19 mouse cellular contexts compared by ENCODE assay signal in genomic region chr7:109200559-109200958, GRCm38 (mm10). TPM values are rescaled to one million over a fixed set of nuclear protein-coding genes. Genes with fewer than 3 reads are reported as not detected.
"Had no signal": no experiment of that assay in that cellular context is flagged by ENCODE, and none has a peak within 500 bp of the region (broad histone marks: within the 10 kb centered on the region; RNA-seq: fewer than 3 reads in every experiment).

No protein-coding gene starts in this region.

- H3K9ac ChIP-seq: liver, embryonic 15.5 days; liver, postnatal 0 days; lung, embryonic 15.5 days; midbrain, embryonic 12.5 days; midbrain, embryonic 15.5 days; neural tube, embryonic 12.5 days; stomach, embryonic 15.5 days had no signal

- DNase-seq: liver, postnatal 0 days; lung, adult 2 months; lung, postnatal 14 days; lung, postnatal 36 days; retina, postnatal 1 day; right cerebral cortex, adult 18-20 months; thymus, adult 2 months; thymus, postnatal 25 days; thymus, postnatal 4 days had no signal

- H3K9me3 ChIP-seq: liver, embryonic 15.5 days; lung, embryonic 15.5 days; megakaryocyte, embryonic 14.5 days; midbrain, embryonic 12.5 days; midbrain, embryonic 15.5 days; neural tube, embryonic 12.5 days; stomach, embryonic 15.5 days had no signal

- ATAC-seq: liver, postnatal 0 days; lung, postnatal 0 days; midbrain, embryonic 15.5 days had no signal

- H3K4me3 ChIP-seq: liver, embryonic 15.5 days; lung, embryonic 15.5 days; megakaryocyte, embryonic 14.5 days; midbrain, embryonic 12.5 days; midbrain, embryonic 15.5 days; neural tube, embryonic 12.5 days; stomach, embryonic 15.5 days had no signal

- H3K27ac ChIP-seq: liver, embryonic 15.5 days; lung, embryonic 15.5 days; macrophage; midbrain, embryonic 12.5 days; midbrain, embryonic 15.5 days; neural tube, embryonic 12.5 days; stomach, embryonic 15.5 days; stomach, postnatal 0 days had no signal

- H3K4me2 ChIP-seq: liver, embryonic 15.5 days; lung, embryonic 15.5 days; midbrain, embryonic 12.5 days; midbrain, embryonic 15.5 days; neural tube, embryonic 12.5 days; stomach, embryonic 15.5 days had no signal

- H3K27me3 ChIP-seq: liver, embryonic 15.5 days; lung, embryonic 15.5 days; midbrain, embryonic 12.5 days; midbrain, embryonic 15.5 days; neural tube, embryonic 12.5 days; stomach, embryonic 15.5 days had no signal

- H3K4me1 ChIP-seq: liver, embryonic 15.5 days; lung, embryonic 15.5 days; megakaryocyte, embryonic 14.5 days had no signal

- H3K36me3 ChIP-seq: liver, embryonic 15.5 days; lung, embryonic 15.5 days; midbrain, embryonic 12.5 days; midbrain, embryonic 15.5 days; neural tube, embryonic 12.5 days; stomach, embryonic 15.5 days had no signal

RNA-seq across cellular contexts. Expression of gene Lmo1, which starts 25.6 kb away (rescaled TPM):
- polyA plus RNA-seq: macrophage had no signal
